Mouse (Mus musculus): Measurements from ENCODE around the gene Slc6a17. TPM values are rescaled to one million over a fixed set of nuclear protein-coding genes. Genes with fewer than 3 reads are reported as not detected.

Slc6a17 gene
- polyA plus RNA-seq, 1 experiment = 16.0 TPM

DNA sequence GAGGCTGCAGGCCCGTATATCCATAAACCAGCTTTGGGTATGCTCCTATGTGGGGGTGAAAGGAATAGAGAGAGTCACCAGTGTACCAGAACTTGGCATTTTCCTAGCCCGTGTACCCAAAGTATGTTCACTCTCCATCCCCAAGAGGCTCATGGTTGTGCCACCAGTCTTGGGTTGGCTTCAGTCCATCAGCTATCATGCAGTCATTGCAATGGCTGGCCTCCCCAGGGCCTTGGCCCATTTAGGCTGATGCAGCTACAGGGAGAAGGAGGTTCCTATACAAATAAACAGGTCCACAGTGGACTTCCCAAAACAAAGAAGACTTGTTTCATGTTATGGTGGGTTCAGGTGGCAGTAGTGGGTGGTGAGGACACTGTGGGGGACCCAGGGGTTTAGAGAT, 80.2 kb downstream of the Slc6a17 start:
- H3K36me3 ChIP-seq (ENCODE audit: control insufficient read depth, insufficient read depth, low read length) = no peaks in the 10 kb centered on the region
- DNase-seq = no peak
- no peaks in the 10 kb centered on the region for H3K4me1 ChIP-seq (ENCODE audit: control insufficient read depth, insufficient read depth, low read length)
- no peak for TF ChIP-seq POLR2A (IDR thresholded peaks at IDR 0.05; ENCODE audit: low read depth, low read length)
- no peak for TF ChIP-seq CTCF (conservative IDR thresholded peaks at IDR 0.05; ENCODE audit: insufficient read depth, insufficient read length, low read depth, low read length)
- no peaks in the 10 kb centered on the region for H3K27me3 ChIP-seq (replicated peaks; ENCODE audit: control insufficient read depth, insufficient read depth, low read length)
- no peak overlapping the region for H3K4me3 ChIP-seq (ENCODE audit: insufficient read depth, low read depth, low read length)
- H3K27ac ChIP-seq (ENCODE audit: insufficient read depth, low read depth, low read length) = no peak overlapping the region
- WGBS = 93% methylated on average over 2 of the region's 2 CpGs

DNA sequence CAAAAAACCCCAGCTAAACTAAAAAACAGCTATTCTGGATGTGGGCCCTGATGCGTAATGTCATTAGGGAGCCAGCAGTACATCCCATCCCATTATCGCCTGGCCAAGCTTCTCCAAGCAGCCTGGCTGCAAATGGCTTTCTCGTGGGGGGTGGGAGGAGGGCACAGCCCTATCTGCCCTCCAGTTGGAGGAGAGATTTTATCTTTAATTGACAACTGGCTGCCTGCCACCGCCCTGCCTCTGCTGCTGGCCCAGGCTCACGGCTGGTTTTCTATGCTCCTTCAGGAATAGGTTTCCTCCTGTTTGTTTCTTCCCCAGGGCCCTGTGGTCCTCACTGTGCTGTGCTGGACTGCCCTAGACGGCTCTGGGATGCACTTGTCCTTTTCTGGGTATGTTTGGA, 81.4 kb downstream of the Slc6a17 start:
- no peak for TF ChIP-seq CTCF (conservative IDR thresholded peaks at IDR 0.05; ENCODE audit: insufficient read depth, insufficient read length, low read depth, low read length)
- no peak for TF ChIP-seq POLR2A (IDR thresholded peaks at IDR 0.05; ENCODE audit: low read depth, low read length)
- WGBS = 51% methylated on average over 6 of the region's 6 CpGs
- H3K27me3 ChIP-seq (replicated peaks; ENCODE audit: control insufficient read depth, insufficient read depth, low read length) = no peaks in the 10 kb centered on the region
- no peak for DNase-seq
- H3K4me3 ChIP-seq (ENCODE audit: insufficient read depth, low read depth, low read length) = no peak overlapping the region
- no peak overlapping the region for H3K27ac ChIP-seq (ENCODE audit: insufficient read depth, low read depth, low read length)
- H3K4me1 ChIP-seq (ENCODE audit: control insufficient read depth, insufficient read depth, low read length) = no peaks in the 10 kb centered on the region
- no peaks in the 10 kb centered on the region for H3K36me3 ChIP-seq (ENCODE audit: control insufficient read depth, insufficient read depth, low read length)

DNA sequence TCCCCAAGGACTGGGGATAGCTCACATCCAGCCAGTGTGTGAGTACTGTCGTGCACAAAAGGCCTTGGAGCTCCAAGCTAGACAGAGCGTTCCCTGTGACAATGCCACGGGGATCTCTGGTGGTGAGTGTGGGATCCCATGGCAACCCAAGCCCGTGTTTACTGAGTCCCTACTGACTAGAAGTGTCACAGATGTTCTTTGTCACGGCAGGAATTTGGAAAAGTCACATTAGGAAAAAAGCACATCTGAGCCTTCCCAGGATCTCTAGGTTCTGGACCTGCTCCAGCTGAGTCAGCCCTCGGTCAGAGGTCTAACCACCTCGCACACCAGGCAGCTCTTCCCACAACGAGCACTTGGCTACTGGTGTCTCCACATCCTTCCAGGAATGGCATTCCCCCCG, 84.2 kb downstream of the Slc6a17 start:
- Histone ChIP-seq H3K36me3 (ENCODE audit: control insufficient read depth, insufficient read depth, low read length) (no peaks in the 10 kb centered on the region), H3K4me1 (ENCODE audit: control insufficient read depth, insufficient read depth, low read length) (no peaks in the 10 kb centered on the region), H3K27ac (ENCODE audit: insufficient read depth, low read depth, low read length) (no peak overlapping the region), H3K4me3 (ENCODE audit: insufficient read depth, low read depth, low read length) (no peak overlapping the region), H3K27me3 (replicated peaks; ENCODE audit: control insufficient read depth, insufficient read depth, low read length) (no peaks in the 10 kb centered on the region)
- TF ChIP-seq CTCF (conservative IDR thresholded peaks at IDR 0.05; ENCODE audit: insufficient read depth, insufficient read length, low read depth, low read length) (no peak), POLR2A (IDR thresholded peaks at IDR 0.05; ENCODE audit: low read depth, low read length) (no peak)
- WGBS = 58% methylated on average over 9 of the region's 9 CpGs
- DNase-seq = no peak

GRCm38 (mm10) chr3:107431268-107431667, 86.5 kb downstream of the Slc6a17 start:
- TF ChIP-seq CTCF (conservative IDR thresholded peaks at IDR 0.05; ENCODE audit: insufficient read depth, insufficient read length, low read depth, low read length) (no peak), POLR2A (IDR thresholded peaks at IDR 0.05; ENCODE audit: low read depth, low read length) (no peak)
- H3K4me3 ChIP-seq (ENCODE audit: insufficient read depth, low read depth, low read length) = no peak overlapping the region
- 17% methylated on average over 1 of the region's 1 CpGs for WGBS
- no peaks in the 10 kb centered on the region for H3K36me3 ChIP-seq (ENCODE audit: control insufficient read depth, insufficient read depth, low read length)
- H3K27me3 ChIP-seq (replicated peaks; ENCODE audit: control insufficient read depth, insufficient read depth, low read length) = no peaks in the 10 kb centered on the region
- no peak for DNase-seq
- no peak overlapping the region for H3K27ac ChIP-seq (ENCODE audit: insufficient read depth, low read depth, low read length)
- H3K4me1 ChIP-seq (ENCODE audit: control insufficient read depth, insufficient read depth, low read length) = no peaks in the 10 kb centered on the region

DNA sequence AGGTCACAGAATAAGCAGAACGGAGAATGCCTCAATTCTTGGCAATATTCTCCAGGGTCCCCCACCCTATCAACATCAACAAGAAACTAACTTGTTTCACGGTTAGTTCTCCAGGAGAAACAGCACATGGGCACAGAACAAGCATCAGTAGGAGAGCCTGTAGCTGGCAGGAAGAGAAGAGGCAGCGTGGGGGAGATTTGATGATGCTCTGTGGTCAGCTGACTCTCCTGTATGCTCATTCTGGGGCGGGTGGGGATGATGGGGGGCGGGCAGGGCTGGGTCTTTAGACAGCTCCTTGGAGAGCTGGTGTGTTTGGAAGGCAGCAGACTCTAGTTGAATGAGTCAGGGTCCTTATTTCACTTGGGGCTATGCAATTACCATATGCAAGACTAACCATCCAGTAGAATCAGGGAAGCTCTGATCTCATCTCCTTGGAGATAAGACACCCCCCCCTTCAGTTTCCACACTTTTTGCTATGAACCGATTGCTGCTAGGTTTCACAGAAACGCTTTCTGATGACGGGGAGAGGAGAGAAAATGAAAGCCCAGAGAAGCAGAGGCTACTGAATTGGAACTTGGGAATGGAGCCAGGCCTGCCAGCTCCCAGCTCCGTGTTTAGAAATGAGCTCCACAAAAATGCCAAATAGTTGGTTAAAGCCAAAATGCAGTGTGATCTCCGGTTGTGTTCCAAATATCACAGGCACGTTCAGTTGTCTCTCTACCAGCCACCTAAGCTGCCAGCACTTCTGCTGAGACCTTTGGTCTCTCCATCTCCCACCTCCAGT, 93.4 kb downstream of the Slc6a17 start:
- H3K27me3 ChIP-seq (replicated peaks; ENCODE audit: control insufficient read depth, insufficient read depth, low read length) = no peaks in the 10 kb centered on the region
- DNase-seq = no peak
- H3K4me3 ChIP-seq (ENCODE audit: insufficient read depth, low read depth, low read length) = no peak overlapping the region
- H3K4me1 ChIP-seq (ENCODE audit: control insufficient read depth, insufficient read depth, low read length) = no peaks in the 10 kb centered on the region
- TF ChIP-seq POLR2A (IDR thresholded peaks at IDR 0.05; ENCODE audit: low read depth, low read length) (no peak), CTCF (conservative IDR thresholded peaks at IDR 0.05; ENCODE audit: insufficient read depth, insufficient read length, low read depth, low read length) (no peak)
- 65% methylated on average over 11 of the region's 11 CpGs for WGBS
- no peaks in the 10 kb centered on the region for H3K36me3 ChIP-seq (ENCODE audit: control insufficient read depth, insufficient read depth, low read length)
- H3K27ac ChIP-seq (ENCODE audit: insufficient read depth, low read depth, low read length) = no peak overlapping the region

- Histone ChIP-seq H3K36me3 (ENCODE audit: control insufficient read depth, insufficient read depth, low read length) (no peaks in the 10 kb centered on the region), H3K4me1 (ENCODE audit: control insufficient read depth, insufficient read depth, low read length) (no peaks in the 10 kb centered on the region), H3K27me3 (replicated peaks; ENCODE audit: control insufficient read depth, insufficient read depth, low read length) (no peaks in the 10 kb centered on the region), H3K27ac (ENCODE audit: insufficient read depth, low read depth, low read length) (no peak overlapping the region), H3K4me3 (ENCODE audit: insufficient read depth, low read depth, low read length) (no peak overlapping the region)
- DNase-seq = no peak
- 76% methylated on average over 2 of the region's 2 CpGs for WGBS
- TF ChIP-seq CTCF (conservative IDR thresholded peaks at IDR 0.05; ENCODE audit: insufficient read depth, insufficient read length, low read depth, low read length) (no peak), POLR2A (IDR thresholded peaks at IDR 0.05; ENCODE audit: low read depth, low read length) (no peak)
Measured at GRCm38 (mm10) chr3:107420156-107420555, 97.7 kb downstream of the Slc6a17 start.

Other genes starting within 250 kb of the Slc6a17 start
- 225 and 280 TPM in 2 replicates for gene Lamtor5, start 239.2 kb downstream of the Slc6a17 start, polyA plus RNA-seq (2012; rRNA removed)
- 48.2 and 50.8 TPM in 2 replicates for gene Slc16a4, start 226.8 kb downstream of the Slc6a17 start, polyA plus RNA-seq (2012; rRNA removed)
- gene Rbm15, start 184.3 kb downstream of the Slc6a17 start, polyA plus RNA-seq (2012; rRNA removed) = 6.2 and 6.4 TPM in 2 replicates
- 0.20 and 0.78 TPM in 2 replicates for gene Kcnc4, start 58.5 kb downstream of the Slc6a17 start, polyA plus RNA-seq (2012; rRNA removed)
- 0.06 TPM in 1 of 2 replicates, not detected in the other for gene Ubl4b, start 37.1 kb upstream of the Slc6a17 start, polyA plus RNA-seq (2012; rRNA removed)
- not detected in 2 replicates for gene Alx3, start 77.0 kb upstream of the Slc6a17 start, polyA plus RNA-seq (2012; rRNA removed)
- gene Gm10961, start 113.3 kb upstream of the Slc6a17 start, polyA plus RNA-seq (2012; rRNA removed) = not detected in 2 replicates
- gene Strip1, start 113.7 kb upstream of the Slc6a17 start, polyA plus RNA-seq (2012; rRNA removed) = 46.0 and 54.1 TPM in 2 replicates
- gene Ahcyl1, start 178.5 kb upstream of the Slc6a17 start, polyA plus RNA-seq (2012; rRNA removed) = 88.6 and 101 TPM in 2 replicates
- gene Csf1, start 242.5 kb upstream of the Slc6a17 start, polyA plus RNA-seq (2012; rRNA removed) = 10.7 and 12.4 TPM in 2 replicates